Mouse (Mus musculus) heart, embryonic 10.5 days (tissue): ENCODE measurements around the gene Wdfy1. TPM values are rescaled to one million over a fixed set of nuclear protein-coding genes. Genes with fewer than 3 reads are reported as not detected.

Source experiments
- DNase-seq: peaks from one replicate; pipeline ENCODE4 v3.0.0-alpha.2; 2017; ENCODE audit warnings: low spot score
- H3K27ac ChIP-seq: fragments of 300-500 bp; sonication (generic); 2 replicates; pipeline ENCODE4 v1.5.1; 2016; ENCODE audit warnings: mild to moderate bottlenecking
- H3K27me3 ChIP-seq: fragments of 300-500 bp; sonication (generic); 2 replicates; pipeline ENCODE4 v1.6.1; 2016; ENCODE audit warnings: mild to moderate bottlenecking; ENCODE audit not compliant: poor library complexity, insufficient read depth, severe bottlenecking
- H3K36me3 ChIP-seq: fragments of 300-500 bp; sonication (generic); 2 replicates; pipeline ENCODE4 v1.6.1; 2016; ENCODE audit warnings: mild to moderate bottlenecking, moderate library complexity
- H3K4me1 ChIP-seq: fragments of 300-500 bp; sonication (generic); 2 replicates; pipeline ENCODE4 v1.6.1; 2016; ENCODE audit warnings: mild to moderate bottlenecking
- H3K4me3 ChIP-seq: fragments of 300-500 bp; sonication (generic); 2 replicates; pipeline ENCODE4 v1.5.1; 2016; ENCODE audit warnings: mild to moderate bottlenecking, moderate library complexity
- H3K9me3 ChIP-seq: fragments of 300-500 bp; sonication (generic); 2 replicates; pipeline ENCODE4 v1.6.1; 2016; ENCODE audit warnings: mild to moderate bottlenecking, moderate library complexity
- WGBS: fragments of 180-500 bp; shearing (Covaris S2); methylation state at CpG from one replicate; pipeline ENCODE4 v1.1.7; 2016; 5-methylcytosine and 5-hydroxymethylcytosine counted together
- polyA plus RNA-seq: library from polyadenylated mRNA; unstranded; fragments of >200 nt; fragmentation: Nextera tagmentation; extraction: Ambion mirVana; gene quantifications from 2 replicates; pipeline ENCODE4 v1.2.1, GENCODE M21; 2016

Gene Wdfy1
- polyA plus RNA-seq, 1 experiment from 2014 or later: 25.1 TPM

GRCm38 (mm10) chr1:79757161-79757560 is 18.8 kb downstream of the Wdfy1 start:
- no peaks in the 10 kb centered on the region for H3K36me3 ChIP-seq
- peaks cover 25% of the 10 kb centered on the region for H3K4me1 ChIP-seq
- DNase-seq: no peak
- no peaks in the 10 kb centered on the region for H3K27me3 ChIP-seq
- no peak overlapping the region for H3K4me3 ChIP-seq
- no peaks in the 10 kb centered on the region for H3K9me3 ChIP-seq
- 53% methylated on average over 7 of the region's 7 CpGs for WGBS
- H3K27ac ChIP-seq: 0 out of 2 replicates have a peak overlapping the region, but pooled peaks have one; percentile 16

- no peaks in the 10 kb centered on the region for H3K9me3 ChIP-seq
- no peak overlapping the region for H3K4me3 ChIP-seq
- 91% methylated on average over 5 of the region's 5 CpGs for WGBS
- no peak overlapping the region for H3K27ac ChIP-seq
- H3K4me1 ChIP-seq: peaks cover 32% of the 10 kb centered on the region
- no peaks in the 10 kb centered on the region for H3K27me3 ChIP-seq
- DNase-seq: no peak
- H3K36me3 ChIP-seq: no peaks in the 10 kb centered on the region
Observed at GRCm38 (mm10) chr1:79756417-79756816, 19.5 kb downstream of the Wdfy1 start.

- no peaks in the 10 kb centered on the region for H3K9me3 ChIP-seq
- DNase-seq: no peak
- H3K27ac ChIP-seq: no peak overlapping the region
- H3K4me3 ChIP-seq: no peak overlapping the region
- H3K27me3 ChIP-seq: no peaks in the 10 kb centered on the region
- peaks cover 30% of the 10 kb centered on the region for H3K4me1 ChIP-seq
- WGBS: 43% methylated on average over 2 of the region's 2 CpGs
- no peaks in the 10 kb centered on the region for H3K36me3 ChIP-seq
Observed at GRCm38 (mm10) chr1:79755376-79755775, 20.6 kb downstream of the Wdfy1 start.

GRCm38 (mm10) chr1:79754936-79755335 is 21.0 kb downstream of the Wdfy1 start:
- 89% methylated on average over 3 of the region's 3 CpGs for WGBS
- H3K4me3 ChIP-seq: no peak overlapping the region
- peaks cover 30% of the 10 kb centered on the region for H3K4me1 ChIP-seq
- no peaks in the 10 kb centered on the region for H3K36me3 ChIP-seq
- H3K27ac ChIP-seq: no peak overlapping the region
- H3K27me3 ChIP-seq: no peaks in the 10 kb centered on the region
- no peak for DNase-seq
- H3K9me3 ChIP-seq: no peaks in the 10 kb centered on the region

GRCm38 (mm10) chr1:79753456-79753855 is 22.5 kb downstream of the Wdfy1 start:
- DNase-seq: no peak
- Histone ChIP-seq H3K36me3 (no peaks in the 10 kb centered on the region), H3K4me3 (no peak overlapping the region), H3K27ac (no peak overlapping the region), H3K27me3 (no peaks in the 10 kb centered on the region), H3K9me3 (no peaks in the 10 kb centered on the region), H3K4me1 (peaks cover 40% of the 10 kb centered on the region)
- 86% methylated on average over 3 of the region's 3 CpGs for whole genome bisulfite sequencing

GRCm38 (mm10) chr1:79752714-79753340 is 23.1 kb downstream of the Wdfy1 start:
- no peaks in the 10 kb centered on the region for H3K27me3 ChIP-seq
- H3K4me1 ChIP-seq: peaks cover 40% of the 10 kb centered on the region
- H3K4me3 ChIP-seq: no peak overlapping the region
- no peaks in the 10 kb centered on the region for H3K9me3 ChIP-seq
- no peaks in the 10 kb centered on the region for H3K36me3 ChIP-seq
- no peak for DNase-seq
- no peak overlapping the region for H3K27ac ChIP-seq
- WGBS: 82% methylated on average over 4 of the region's 4 CpGs

- Histone ChIP-seq H3K27ac (no peak overlapping the region), H3K4me3 (no peak overlapping the region), H3K36me3 (no peaks in the 10 kb centered on the region), H3K27me3 (no peaks in the 10 kb centered on the region), H3K4me1 (peaks cover 35% of the 10 kb centered on the region), H3K9me3 (no peaks in the 10 kb centered on the region)
- no peak for DNase-seq
- WGBS: 66% methylated on average over 7 of the region's 7 CpGs
Observed at GRCm38 (mm10) chr1:79752015-79752695, 23.8 kb downstream of the Wdfy1 start.

GRCm38 (mm10) chr1:79751186-79751585 is 24.8 kb downstream of the Wdfy1 start:
- Histone ChIP-seq H3K4me1 (peaks cover 31% of the 10 kb centered on the region), H3K27ac (0 out of 2 replicates have a peak overlapping the region, but pooled peaks have one; percentile 29), H3K9me3 (no peaks in the 10 kb centered on the region), H3K36me3 (no peaks in the 10 kb centered on the region), H3K27me3 (no peaks in the 10 kb centered on the region), H3K4me3 (no peak overlapping the region)
- no peak for DNase-seq
- WGBS: 60% methylated on average over 5 of the region's 5 CpGs

- Histone ChIP-seq H3K27ac (no peak overlapping the region), H3K36me3 (no peaks in the 10 kb centered on the region), H3K27me3 (no peaks in the 10 kb centered on the region), H3K4me1 (peaks cover 14% of the 10 kb centered on the region; the same call in 1 of the 2 replicates), H3K4me3 (no peak overlapping the region), H3K9me3 (no peaks in the 10 kb centered on the region)
- DNase-seq: no peak
- 65% methylated on average over 4 of the region's 4 CpGs for WGBS
Observed at GRCm38 (mm10) chr1:79746056-79746455, 29.9 kb downstream of the Wdfy1 start.

GRCm38 (mm10) chr1:79743385-79743784 is 32.6 kb downstream of the Wdfy1 start:
- no peak for DNase-seq
- 95% methylated on average over 1 of the region's 1 CpGs for WGBS
- Histone ChIP-seq H3K27ac (no peak overlapping the region), H3K4me3 (no peak overlapping the region), H3K9me3 (no peaks in the 10 kb centered on the region), H3K4me1 (peaks cover 4% of the 10 kb centered on the region; the same call in 1 of the 2 replicates), H3K36me3 (no peaks in the 10 kb centered on the region), H3K27me3 (no peaks in the 10 kb centered on the region)

GRCm38 (mm10) chr1:79742949-79743348 is 33.0 kb downstream of the Wdfy1 start:
- Histone ChIP-seq H3K4me1 (peaks cover 4% of the 10 kb centered on the region; the same call in 1 of the 2 replicates), H3K36me3 (peaks cover 2% of the 10 kb centered on the region; the same call in 1 of the 2 replicates), H3K9me3 (no peaks in the 10 kb centered on the region), H3K27ac (no peak overlapping the region), H3K4me3 (no peak overlapping the region), H3K27me3 (no peaks in the 10 kb centered on the region)
- 92% methylated on average over 7 of the region's 7 CpGs for WGBS
- no peak for DNase-seq

GRCm38 (mm10) chr1:79741002-79741401 is 34.9 kb downstream of the Wdfy1 start:
- DNase-seq: no peak

GRCm38 (mm10) chr1:79739726-79740125 is 36.2 kb downstream of the Wdfy1 start:
- H3K4me3 ChIP-seq: no peak overlapping the region
- no peak overlapping the region for H3K27ac ChIP-seq
- no peak for DNase-seq
- H3K27me3 ChIP-seq: no peaks in the 10 kb centered on the region
- WGBS: 94% methylated on average over 2 of the region's 2 CpGs
- no peaks in the 10 kb centered on the region for H3K9me3 ChIP-seq
- H3K4me1 ChIP-seq: no peaks in the 10 kb centered on the region
- H3K36me3 ChIP-seq: peaks cover 6% of the 10 kb centered on the region; the same call in 1 of the 2 replicates

More at GRCm38 (mm10) chr1:79741002-79741401, 34.9 kb downstream of the Wdfy1 start:
- H3K4me3 ChIP-seq: no peak overlapping the region
- no peak overlapping the region; the same call in 1 of the 2 replicates for H3K27ac ChIP-seq
- H3K27me3 ChIP-seq: no peaks in the 10 kb centered on the region
- WGBS: 72% methylated on average over 4 of the region's 4 CpGs
- H3K9me3 ChIP-seq: no peaks in the 10 kb centered on the region
- H3K36me3 ChIP-seq: peaks cover 6% of the 10 kb centered on the region; the same call in 1 of the 2 replicates
- H3K4me1 ChIP-seq: peaks cover 1% of the 10 kb centered on the region; the same call in 1 of the 2 replicates
